Mouse (Mus musculus) lung, embryonic 16.5 days (tissue): ENCODE measurements at regions not wholly inside any gene's neighbourhood (a gene's known extent, or its start where the extent isn't known, plus 50 kb on each side); places are given as distances from the start of the nearest gene placed in this dataset.

Source experiments
- ATAC-seq: fragments of 200-750 bp; cut with Nextera tagmentation; 2 replicates; pipeline ENCODE4 v1.8.0; 2017; ENCODE audit warnings: low read depth, mild to moderate bottlenecking, moderate library complexity
- H3K27ac ChIP-seq: fragments of 300-500 bp; sonication (generic); 2 replicates; pipeline ENCODE4 v1.5.1; 2014; ENCODE audit warnings: mild to moderate bottlenecking, control low read depth, low read length
- H3K27me3 ChIP-seq: fragments of 300-500 bp; sonication (generic); 2 replicates; pipeline ENCODE4 v1.6.1; 2014; ENCODE audit warnings: low read depth, low read length, mixed read lengths; ENCODE audit not compliant: control insufficient read depth, insufficient read depth
- H3K36me3 ChIP-seq: fragments of 300-500 bp; sonication (generic); 2 replicates; pipeline ENCODE4 v1.6.1; 2014; ENCODE audit warnings: low read length; ENCODE audit not compliant: control insufficient read depth, insufficient read depth
- H3K4me1 ChIP-seq: fragments of 300-500 bp; sonication (generic); replicated peaks from 2 replicates; pipeline ENCODE4 v1.6.1; 2014; ENCODE audit warnings: low read length, mixed read lengths; ENCODE audit not compliant: control insufficient read depth, insufficient read depth
- H3K4me2 ChIP-seq: fragments of 300-500 bp; sonication (generic); 2 replicates; pipeline ENCODE4 v1.6.1; 2014; ENCODE audit warnings: low read depth, low read length, control low read depth
- H3K4me3 ChIP-seq: fragments of 300-500 bp; sonication (generic); 2 replicates; pipeline ENCODE4 v1.5.1; 2014; ENCODE audit warnings: mild to moderate bottlenecking, low read length, control low read depth
- H3K9ac ChIP-seq: fragments of 300-500 bp; sonication (generic); 2 replicates; pipeline ENCODE4 v1.6.1; 2014; ENCODE audit warnings: low read length, control low read depth
- H3K9me3 ChIP-seq: fragments of 300-500 bp; sonication (generic); 2 replicates; pipeline ENCODE4 v1.6.1; 2016; ENCODE audit warnings: low read length; ENCODE audit not compliant: control insufficient read depth
- WGBS: fragments of 180-500 bp; shearing (Covaris S2); extraction: QIAGEN DNeasy Blood & Tissue Kit; methylation state at CpG from one replicate; pipeline ENCODE4 v1.1.7; 2014; 5-methylcytosine and 5-hydroxymethylcytosine counted together

- H3K4me3 ChIP-seq = no peak overlapping the region
Observed at GRCm38 (mm10) chr4:38572968-38573367, 877.1 kb upstream of the 1700009N14Rik start.

DNA sequence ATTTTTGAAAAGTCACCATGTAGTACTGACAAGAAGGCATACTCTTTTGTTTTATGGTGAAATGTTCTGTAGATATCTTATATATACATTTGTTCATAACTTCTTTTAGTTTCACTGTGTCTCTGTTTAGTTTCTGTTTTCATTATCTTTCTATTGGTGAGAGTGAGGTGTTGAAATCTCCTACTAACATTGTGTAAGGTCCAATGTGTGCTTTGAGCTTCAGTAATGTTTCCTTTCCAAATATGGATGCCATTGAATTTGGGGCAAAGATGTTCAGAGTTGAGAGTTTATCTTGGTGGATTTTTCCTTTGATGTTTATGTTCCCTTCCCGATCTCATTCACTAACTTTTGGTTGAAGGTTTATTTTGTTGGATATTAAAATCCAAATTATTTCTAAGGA, 859.7 kb upstream of the 1700009N14Rik start:
- H3K4me3 ChIP-seq = no peak overlapping the region
- 55% methylated on average over 1 of the region's 1 CpGs for WGBS

More at GRCm38 (mm10) chr4:38572968-38573367, 877.1 kb upstream of the 1700009N14Rik start:
- no peak overlapping the region for H3K27ac ChIP-seq
- H3K4me2 ChIP-seq = no peak overlapping the region
- no peaks in the 10 kb centered on the region for H3K36me3 ChIP-seq
- ATAC-seq = peak; percentile 45; the same call in 1 of the 2 replicates
- no peaks in the 10 kb centered on the region for H3K27me3 ChIP-seq
- H3K4me1 ChIP-seq = no peaks in the 10 kb centered on the region
- WGBS = 40% methylated on average over 3 of the region's 3 CpGs
- H3K9me3 ChIP-seq = no peaks in the 10 kb centered on the region
- no peak overlapping the region for H3K9ac ChIP-seq

More for the DNA sequence above, 859.7 kb upstream of the 1700009N14Rik start:
- no peaks in the 10 kb centered on the region for H3K27me3 ChIP-seq
- no peak for ATAC-seq
- no peak overlapping the region for H3K4me2 ChIP-seq
- no peaks in the 10 kb centered on the region for H3K36me3 ChIP-seq
- no peaks in the 10 kb centered on the region for H3K9me3 ChIP-seq
- no peak overlapping the region for H3K9ac ChIP-seq
- H3K27ac ChIP-seq = no peak overlapping the region
- H3K4me1 ChIP-seq = no peaks in the 10 kb centered on the region
